ENCODE assay signal across 8 mouse cellular contexts in genomic region chr19:45659738-45660502, GRCm38 (mm10). TPM values are rescaled to one million over a fixed set of nuclear protein-coding genes. Genes with fewer than 3 reads are reported as not detected.
DNase-seq lines count a peak whose midpoint lies in the region; ATAC-seq lines count a peak whose summit lies in the region.

TSS of gene Fbxw4 (minus strand) at chr19:45660312.

- peak within 1 kb of the TSS; percentile 96 for H3K27ac ChIP-seq in hindbrain, embryonic 16.5 days (ENCODE audit: low read depth, low read length)

- H3K4me2 ChIP-seq in hindbrain, embryonic 16.5 days (ENCODE audit: low read length) = peak within 1 kb of the TSS; percentile 78

- H3K9ac ChIP-seq in hindbrain, embryonic 16.5 days (ENCODE audit: low read depth, low read length) = peak within 1 kb of the TSS; percentile 100

- H3K4me3 ChIP-seq in hindbrain, embryonic 16.5 days (ENCODE audit: low read length) = peak within 1 kb of the TSS; percentile 78

- H3K9me3 ChIP-seq in hindbrain, embryonic 16.5 days (ENCODE audit: control insufficient read depth, low read length) = no peaks in the 10 kb centered on the region

- DNase-seq in ZHBTc4 (ENCODE audit: low read depth, low spot score) = peak; percentile 74
- peak; percentile 29 to 71 for DNase-seq in cerebellum, postnatal 4 days (ENCODE audit: low spot score in 2 of 2)
- peak; percentile 48 to 50 for DNase-seq in gastrocnemius, adult 8-10 months (ENCODE audit: low spot score in 2 of 2)
- peak; percentile 10 for DNase-seq in left cerebral cortex, adult 11 months (ENCODE audit: low spot score)
- peak; percentile 38 for DNase-seq in lung, postnatal 25 days (ENCODE audit: low spot score)
- peak; percentile 66 for DNase-seq in retina, embryonic 14.5 days (ENCODE audit: low spot score)
- DNase-seq in thymus, postnatal 4 days = peak; percentile 81

- peak; percentile 85 for ATAC-seq in hindbrain, embryonic 16.5 days

- H3K4me1 ChIP-seq in hindbrain, embryonic 16.5 days (ENCODE audit: control insufficient read depth, insufficient read depth, low read depth, low read length) = peaks cover 20% of the 10 kb centered on the region

- no peaks in the 10 kb centered on the region for H3K27me3 ChIP-seq in hindbrain, embryonic 16.5 days (replicated peaks; ENCODE audit: control insufficient read depth, insufficient read depth, low read length)

- under 1% methylated on average over 58 of the region's 94 CpGs for WGBS in hindbrain, embryonic 16.5 days

- H3K36me3 ChIP-seq in hindbrain, embryonic 16.5 days (ENCODE audit: control insufficient read depth, insufficient read depth, low read length) = no peaks in the 10 kb centered on the region

RNA-seq across cellular contexts. Expression of gene Fbxw4, which starts in this region (rescaled TPM):
- total RNA-seq in gastrocnemius, adult 8-10 months (2022) = 10 to 100 TPM; 32.9 to 35.7 (median 33.6) TPM
- polyA plus RNA-seq in hindbrain, embryonic 16.5 days (2015; fragmentation: Nextera tagmentation; extraction: Ambion mirVana) = 5.3 and 6.7 TPM in 2 replicates

Comparison
In these comparisons a context has a peak if more than half of its experiments do, and no peak if none do; other contexts are left out.
1. Peak in every context shown above with its lines: DNase-seq, ATAC-seq, H3K4me3 ChIP-seq and H3K27ac ChIP-seq.
2. DNase-seq: peak in every context shown above with its lines; median percentile 81 in thymus, postnatal 4 days; 74 in ZHBTc4; 66 in retina, embryonic 14.5 days; 50 in cerebellum, postnatal 4 days; 49 in gastrocnemius, adult 8-10 months; 38 in lung, postnatal 25 days; 10 in left cerebral cortex, adult 11 months.